Mouse (Mus musculus) retina, postnatal 1 day (tissue): ENCODE measurements around the gene Sel1l3.
A peak's percentile ranks its signal among the peaks of the same experiment; 100 is the strongest.

Source experiments
- DNase-seq: peaks from one replicate; pipeline ENCODE4 v3.0.0-alpha.2; 2012

The Sel1l3 gene

DNA sequence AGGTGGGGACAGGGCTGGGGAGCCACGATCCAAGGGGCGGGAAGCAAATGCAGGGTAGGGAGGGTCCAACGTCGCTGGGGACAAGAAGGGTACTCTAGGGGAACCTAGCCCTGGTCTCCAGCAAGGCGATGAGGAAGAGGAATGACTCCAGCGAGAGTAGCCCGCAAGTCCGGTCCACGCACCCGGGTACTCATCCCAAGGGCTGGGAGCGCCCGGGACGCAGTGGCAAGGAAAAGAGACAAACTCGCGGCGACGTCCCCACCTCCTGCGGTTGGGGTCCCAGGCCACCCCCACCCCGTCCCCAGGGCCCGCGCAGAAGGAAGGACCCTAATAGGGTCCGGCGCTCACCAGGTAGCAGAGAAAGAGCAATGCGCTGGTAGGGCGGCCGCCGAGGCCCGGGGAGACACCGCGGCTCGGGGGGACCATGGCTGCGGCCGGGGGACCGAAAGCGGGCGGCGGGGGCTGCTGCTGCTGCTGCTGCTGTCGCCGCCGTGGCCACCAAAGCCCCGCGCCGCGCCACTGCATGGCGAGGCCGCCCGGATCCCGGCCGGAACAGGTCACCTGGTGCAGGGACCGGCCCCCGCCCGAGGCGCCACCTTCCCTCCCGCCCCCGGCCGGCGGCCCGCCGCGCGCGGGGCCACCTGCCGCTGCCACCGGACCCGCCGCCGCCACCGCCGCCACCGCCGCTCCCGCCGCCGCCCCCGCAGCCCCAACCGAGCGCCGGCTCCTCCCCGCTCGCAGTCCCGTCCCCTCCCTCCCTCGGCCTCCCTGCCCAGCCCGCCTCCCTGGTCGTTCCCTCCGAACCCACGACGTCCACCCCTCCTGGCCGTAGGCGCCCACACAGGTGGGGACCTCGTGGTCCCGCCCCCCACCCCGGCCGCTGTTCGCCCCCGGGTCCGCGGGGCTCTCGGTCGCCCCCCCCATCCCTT, 681 bp downstream of the Sel1l3 start:
- peak; percentile 66 for DNase-seq

DNA sequence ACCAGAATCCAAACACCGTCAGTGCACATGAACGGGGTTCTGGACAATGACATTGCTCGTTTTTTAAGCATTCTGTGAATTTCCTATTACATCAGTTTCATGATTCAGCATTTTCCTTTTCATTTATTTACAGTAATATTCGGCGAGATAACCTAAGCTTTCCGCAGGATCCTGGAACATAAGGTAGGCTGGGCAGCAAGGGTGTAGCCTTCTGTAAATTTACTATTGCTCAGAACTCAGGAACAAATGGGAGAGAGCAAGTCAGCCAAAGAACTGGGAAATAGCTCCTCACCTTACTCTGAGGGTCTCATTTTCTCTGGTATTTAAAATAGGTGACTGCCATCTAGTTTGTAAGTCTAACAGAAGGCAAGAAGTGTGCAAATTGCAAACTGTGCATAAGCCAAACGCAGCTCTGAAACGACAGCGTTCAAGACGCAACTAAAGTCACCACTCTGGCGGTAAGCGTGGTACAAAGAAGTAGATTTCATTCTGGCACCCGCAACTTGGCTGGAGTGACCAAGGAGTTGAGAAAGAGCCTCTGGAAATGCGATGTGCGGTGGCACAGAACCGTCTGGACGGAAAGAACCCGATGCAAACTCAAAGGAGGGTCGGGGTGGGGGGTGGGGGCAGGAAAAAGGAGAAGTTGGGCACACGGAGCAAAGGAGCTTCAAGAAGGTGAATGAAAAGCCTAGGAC, 1.5 kb downstream of the Sel1l3 start:
- no peak for DNase-seq

- peak; percentile 49 for DNase-seq
Measured at GRCm38 (mm10) chr5:53211241-53211640, 2.5 kb downstream of the Sel1l3 start.

GRCm38 (mm10) chr5:53210481-53210880, 3.2 kb downstream of the Sel1l3 start:
- DNase-seq, result peak; percentile 26

- peak; percentile 38 for DNase-seq
Measured at GRCm38 (mm10) chr5:53209773-53210172, 4.0 kb downstream of the Sel1l3 start.

GRCm38 (mm10) chr5:53208731-53209130, 5.0 kb downstream of the Sel1l3 start:
- DNase-seq, result no peak

DNA sequence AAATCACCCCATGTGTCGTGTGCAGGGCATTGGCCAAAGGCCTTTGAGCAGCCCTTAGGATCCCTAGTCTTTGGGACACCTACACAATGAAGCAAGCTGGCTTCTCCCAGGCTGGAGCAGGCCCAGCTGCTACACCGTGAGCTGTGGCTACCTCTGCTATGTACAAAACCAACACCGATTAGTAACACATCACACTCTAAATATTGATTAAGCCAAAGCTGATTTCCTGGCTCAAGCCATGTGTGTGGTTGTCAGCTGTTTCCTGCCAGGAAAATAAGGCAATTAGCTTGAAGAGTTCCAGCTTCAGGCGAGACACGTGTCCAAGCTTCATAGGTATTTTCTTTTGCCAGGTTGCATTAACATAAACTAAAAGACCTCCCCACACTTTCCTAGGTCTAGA, 7.2 kb downstream of the Sel1l3 start:
- no peak for DNase-seq

DNA sequence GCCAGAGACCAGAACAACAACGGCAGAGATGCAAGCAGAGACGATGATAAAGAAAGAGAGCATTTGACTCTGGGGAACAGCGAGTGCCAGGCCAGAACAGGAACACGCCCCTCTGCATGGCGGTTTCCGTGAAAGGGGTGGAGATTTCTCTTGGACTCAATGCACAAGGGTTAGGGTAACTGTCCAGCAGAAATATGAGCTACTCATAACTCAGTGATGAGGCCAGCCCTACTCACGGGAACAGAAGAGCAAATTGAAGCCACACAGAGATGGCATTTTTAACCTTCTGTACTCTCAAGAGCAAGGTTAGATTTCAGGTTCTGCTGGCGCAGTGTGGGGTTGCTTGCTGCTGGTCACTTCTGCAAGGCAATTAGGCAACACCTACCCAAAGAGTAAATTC, 11.0 kb downstream of the Sel1l3 start:
- DNase-seq, result no peak

- DNase-seq, result no peak
Measured at GRCm38 (mm10) chr5:53200825-53201224, 12.9 kb downstream of the Sel1l3 start.

GRCm38 (mm10) chr5:53198408-53198807, 15.3 kb downstream of the Sel1l3 start:
- DNase-seq, result no peak

GRCm38 (mm10) chr5:53196387-53197088, 17.2 kb downstream of the Sel1l3 start:
- peak; percentile 17 for DNase-seq

GRCm38 (mm10) chr5:53194841-53195240, 18.9 kb downstream of the Sel1l3 start:
- no peak for DNase-seq

- DNase-seq, result no peak
Measured at GRCm38 (mm10) chr5:53194421-53194820, 19.3 kb downstream of the Sel1l3 start.

- DNase-seq, result peak; percentile 41
Measured at GRCm38 (mm10) chr5:53193092-53194030, 20.4 kb downstream of the Sel1l3 start.

DNA sequence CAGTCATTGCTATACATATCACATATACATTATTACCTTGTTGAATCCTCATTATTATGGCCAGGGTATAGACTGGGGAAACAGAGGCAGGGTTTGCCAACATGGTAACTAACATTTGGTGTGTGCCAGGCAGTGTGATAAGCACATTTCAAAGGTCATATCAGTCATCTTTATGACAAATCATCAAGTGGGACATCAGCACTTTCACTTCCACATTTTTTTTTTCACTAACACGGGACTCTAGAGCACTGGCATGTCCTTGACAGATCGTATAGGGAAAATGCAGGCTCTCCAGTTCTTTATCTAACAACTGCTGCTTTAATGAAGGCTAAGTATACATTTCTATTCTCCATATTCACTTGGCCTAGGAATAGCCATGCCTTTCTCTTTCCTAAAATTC, 25.1 kb downstream of the Sel1l3 start:
- no peak for DNase-seq

DNA sequence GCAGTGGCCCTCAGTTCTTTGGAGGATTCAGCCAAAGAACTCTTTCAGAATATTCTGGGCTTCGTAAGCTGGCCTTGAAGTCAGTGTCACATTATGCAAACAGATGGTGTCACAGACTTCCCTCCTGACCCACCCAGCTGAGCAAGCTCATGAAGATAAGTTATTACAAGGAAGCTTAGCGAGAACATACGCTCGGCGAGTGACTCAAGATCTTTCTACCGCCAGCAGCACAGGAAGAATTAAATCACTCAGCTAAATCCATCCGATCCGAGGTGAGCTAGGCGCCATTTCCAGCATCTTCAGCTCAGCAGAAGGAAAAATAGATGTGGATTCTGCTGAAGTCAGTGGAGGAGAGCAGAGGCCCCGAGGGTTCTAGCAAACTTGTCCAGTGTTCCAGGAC, 26.5 kb downstream of the Sel1l3 start:
- peak; percentile 53 for DNase-seq

GRCm38 (mm10) chr5:53185803-53186202, 27.9 kb downstream of the Sel1l3 start:
- no peak for DNase-seq

DNA sequence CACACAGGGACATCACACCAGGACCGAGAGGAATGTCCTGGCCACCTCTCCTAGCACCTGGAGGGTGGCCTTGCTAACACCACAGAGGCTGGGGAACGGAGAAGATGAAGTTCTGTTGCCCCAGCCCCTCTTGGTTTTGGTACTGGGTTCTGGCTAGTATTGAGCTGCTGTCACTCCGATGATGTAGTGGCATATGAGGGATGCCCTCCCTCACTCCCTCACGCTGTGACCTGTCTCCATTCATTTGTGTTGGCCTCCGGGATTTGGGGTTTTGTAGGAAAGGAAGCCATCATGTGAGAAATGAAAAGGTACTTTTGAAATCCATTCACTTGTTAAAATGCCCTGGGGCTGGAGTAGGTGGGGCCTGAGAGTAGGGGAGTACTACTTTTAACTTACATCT, 33.8 kb downstream of the Sel1l3 start:
- DNase-seq, result no peak

DNA sequence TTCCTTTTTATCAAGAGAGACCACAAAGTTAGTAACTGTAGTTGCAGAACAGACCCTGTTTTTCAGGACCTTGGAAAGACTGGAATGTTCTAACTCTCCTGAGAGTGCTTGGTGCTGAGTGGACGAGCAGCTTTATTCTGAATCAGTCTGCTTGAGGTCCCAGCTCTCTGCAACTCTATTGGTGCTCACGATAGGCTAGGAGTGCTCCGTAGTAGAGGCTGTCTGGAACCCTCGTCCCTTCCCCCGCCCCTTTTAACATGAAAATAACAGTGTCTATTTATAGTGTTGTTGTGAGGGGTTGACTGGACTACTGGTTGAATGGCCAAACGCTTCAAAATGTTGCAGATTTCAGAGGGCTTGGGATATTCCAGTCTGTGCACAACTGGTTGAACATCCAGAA, 37.0 kb downstream of the Sel1l3 start:
- no peak for DNase-seq

DNA sequence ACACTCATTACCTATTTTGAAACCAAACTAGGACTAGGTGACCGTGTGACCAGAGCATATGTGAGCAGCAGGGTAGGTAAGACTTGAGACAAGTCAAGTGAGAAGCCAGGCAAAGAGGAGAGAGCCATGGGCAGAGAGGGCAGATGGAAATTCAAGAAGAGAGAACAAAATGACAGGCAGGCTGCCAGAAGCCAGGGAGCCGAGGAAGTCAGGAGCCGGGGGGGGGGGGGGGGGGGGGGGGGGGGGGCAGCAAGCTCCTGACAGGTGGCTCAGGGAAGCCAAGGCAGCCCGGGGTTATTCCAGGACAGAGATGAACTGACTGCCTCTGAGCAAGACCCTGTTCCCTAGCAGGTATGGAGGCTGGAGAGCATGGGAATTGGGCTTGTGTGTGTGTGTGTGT, 37.7 kb downstream of the Sel1l3 start:
- DNase-seq, result peak; percentile 30

- no peak for DNase-seq
Measured at GRCm38 (mm10) chr5:53175195-53175594, 38.5 kb downstream of the Sel1l3 start.

- peak; percentile 59 for DNase-seq
Measured at GRCm38 (mm10) chr5:53174461-53174860, 39.3 kb downstream of the Sel1l3 start.
